Mouse (Mus musculus): Measurements from ENCODE around the gene Rbfox3. TPM values are rescaled to one million over a fixed set of nuclear protein-coding genes. Genes with fewer than 3 reads are reported as not detected.
A peak's percentile ranks its signal among the peaks of the same experiment; 100 is the strongest.

Gene Rbfox3
- total and polyA plus RNA-seq, 2 experiments from 2014 or later, result 52.6 to 76.8 TPM

GRCm38 (mm10) chr11:118874487-118875095 is 36.8 kb downstream of the Rbfox3 start:
- WGBS, result 21% methylated on average over 7 of the region's 7 CpGs

GRCm38 (mm10) chr11:118874022-118874421 is 37.4 kb downstream of the Rbfox3 start:
- Histone ChIP-seq H3K4me3 (ENCODE audit: low read length) (no peak overlapping the region), H3K4me1 (ENCODE audit: insufficient read depth, low read length) (peaks cover 16% of the 10 kb centered on the region), H3K9me3 (ENCODE audit: low read length) (no peaks in the 10 kb centered on the region), H3K36me3 (ENCODE audit: insufficient read depth, low read length) (no peaks in the 10 kb centered on the region), H3K4me2 (ENCODE audit: low read depth, low read length) (no peak overlapping the region), H3K27me3 (ENCODE audit: insufficient read depth, low read length) (no peaks in the 10 kb centered on the region), H3K9ac (replicated peaks; ENCODE audit: low read length) (no peak overlapping the region), H3K27ac (peak overlapping the region; percentile 42; the same call in 1 of the 2 replicates)
- ATAC-seq, result no peak
- no peak for DNase-seq (ENCODE audit: low spot score)
- 46% methylated on average over 11 of the region's 11 CpGs for WGBS
- no peak for TF ChIP-seq CTCF (IDR thresholded peaks at IDR 0.05; ENCODE audit: low read depth)

More at GRCm38 (mm10) chr11:118874487-118875095, 36.8 kb downstream of the Rbfox3 start:
- no peak overlapping the region for H3K9ac ChIP-seq (replicated peaks; ENCODE audit: low read length)
- no peaks in the 10 kb centered on the region for H3K27me3 ChIP-seq (ENCODE audit: insufficient read depth, low read length)
- H3K4me2 ChIP-seq (ENCODE audit: low read depth, low read length), result no peak overlapping the region
- no peak for TF ChIP-seq CTCF (IDR thresholded peaks at IDR 0.05; ENCODE audit: low read depth)
- H3K9me3 ChIP-seq (ENCODE audit: low read length), result no peaks in the 10 kb centered on the region
- peaks cover 16% of the 10 kb centered on the region for H3K4me1 ChIP-seq (ENCODE audit: insufficient read depth, low read length)
- H3K4me3 ChIP-seq (ENCODE audit: low read length), result no peak overlapping the region
- ATAC-seq (no peak; the same call in 1 of the 2 replicates), DNase-seq (ENCODE audit: low spot score) (peak; percentile 55)
- no peaks in the 10 kb centered on the region for H3K36me3 ChIP-seq (ENCODE audit: insufficient read depth, low read length)
- peak overlapping the region; percentile 42; the same call in 1 of the 2 replicates for H3K27ac ChIP-seq

GRCm38 (mm10) chr11:118871527-118871926 is 39.9 kb downstream of the Rbfox3 start:
- H3K4me1 ChIP-seq (ENCODE audit: insufficient read depth, low read length), result peaks cover 16% of the 10 kb centered on the region
- H3K27me3 ChIP-seq (ENCODE audit: insufficient read depth, low read length), result no peaks in the 10 kb centered on the region
- ATAC-seq, result no peak
- H3K4me3 ChIP-seq (ENCODE audit: low read length), result no peak overlapping the region
- no peak for DNase-seq (ENCODE audit: low spot score)
- H3K9me3 ChIP-seq (ENCODE audit: low read length), result no peaks in the 10 kb centered on the region
- H3K9ac ChIP-seq (replicated peaks; ENCODE audit: low read length), result no peak overlapping the region
- H3K27ac ChIP-seq, result no peak overlapping the region
- no peak for TF ChIP-seq CTCF (IDR thresholded peaks at IDR 0.05; ENCODE audit: low read depth)
- 67% methylated on average over 10 of the region's 10 CpGs for WGBS
- H3K4me2 ChIP-seq (ENCODE audit: low read depth, low read length), result no peak overlapping the region
- H3K36me3 ChIP-seq (ENCODE audit: insufficient read depth, low read length), result no peaks in the 10 kb centered on the region

DNA sequence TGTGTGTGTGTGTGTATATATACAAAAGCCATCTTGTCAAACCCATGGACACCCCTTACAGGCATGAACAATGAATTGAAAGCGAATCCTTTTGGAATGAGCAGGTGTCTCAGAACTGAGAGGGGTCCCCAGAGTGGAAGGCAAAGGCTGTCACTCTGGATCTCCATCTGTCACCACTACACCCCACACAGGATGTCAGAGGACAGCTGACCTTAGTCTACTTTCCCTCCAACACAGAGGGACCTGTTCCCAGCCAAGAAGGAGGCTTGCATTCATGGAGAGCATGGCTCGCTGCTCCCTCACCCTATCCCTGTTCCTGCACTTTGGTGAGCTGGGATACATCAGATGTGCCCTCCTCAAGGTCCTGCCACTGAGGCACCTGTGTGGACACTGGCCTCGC is 48.0 kb downstream of the Rbfox3 start:
- no peak overlapping the region for H3K4me2 ChIP-seq (ENCODE audit: low read depth, low read length)
- H3K4me3 ChIP-seq (ENCODE audit: low read length), result no peak overlapping the region
- 0 out of 2 replicates have a peak overlapping the region, but pooled peaks have one; percentile 7 for H3K27ac ChIP-seq
- no peaks in the 10 kb centered on the region for H3K36me3 ChIP-seq (ENCODE audit: insufficient read depth, low read length)
- no peak for TF ChIP-seq CTCF (IDR thresholded peaks at IDR 0.05; ENCODE audit: low read depth)
- no peak for ATAC-seq
- WGBS, result 74% methylated on average over 3 of the region's 3 CpGs
- H3K4me1 ChIP-seq (ENCODE audit: insufficient read depth, low read length), result no peaks in the 10 kb centered on the region
- DNase-seq (ENCODE audit: low spot score), result no peak
- no peak overlapping the region for H3K9ac ChIP-seq (replicated peaks; ENCODE audit: low read length)
- H3K9me3 ChIP-seq (ENCODE audit: low read length), result no peaks in the 10 kb centered on the region
- no peaks in the 10 kb centered on the region for H3K27me3 ChIP-seq (ENCODE audit: insufficient read depth, low read length)

DNA sequence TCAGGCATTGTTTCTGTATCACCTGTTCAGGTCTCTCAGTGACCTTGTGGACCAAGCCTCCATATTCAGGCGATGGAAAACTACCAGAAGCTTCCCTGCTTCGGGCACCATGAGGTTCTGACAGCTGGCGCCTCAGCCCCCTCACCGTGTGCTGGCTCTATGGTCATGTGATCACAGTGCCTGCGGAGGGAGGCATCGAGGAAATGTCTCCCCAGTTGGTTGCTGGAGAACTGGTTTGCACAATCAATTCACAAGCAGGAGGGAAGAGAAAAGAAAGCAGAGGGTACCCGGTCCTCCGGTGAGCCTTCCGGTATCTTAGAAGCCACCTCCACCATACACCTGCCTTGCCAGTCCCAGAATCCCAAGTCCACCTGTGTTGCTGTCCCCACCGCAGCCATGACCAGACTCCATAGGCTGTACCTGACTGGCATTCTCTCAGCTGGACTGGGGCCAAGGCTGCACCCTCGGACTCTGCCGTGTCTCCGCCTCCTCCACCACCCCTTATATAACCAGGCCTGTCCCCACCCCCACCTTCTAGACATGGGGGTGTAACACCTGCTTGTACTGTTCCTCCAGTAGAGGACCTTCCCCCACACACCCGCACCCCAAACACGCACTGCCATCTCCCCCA is 49.5 kb downstream of the Rbfox3 start:
- DNase-seq (ENCODE audit: low spot score) (no peak), ATAC-seq (no peak)
- Histone ChIP-seq H3K9ac (replicated peaks; ENCODE audit: low read length) (no peak overlapping the region), H3K4me2 (ENCODE audit: low read depth, low read length) (no peak overlapping the region), H3K4me1 (ENCODE audit: insufficient read depth, low read length) (no peaks in the 10 kb centered on the region), H3K36me3 (ENCODE audit: insufficient read depth, low read length) (no peaks in the 10 kb centered on the region), H3K27me3 (ENCODE audit: insufficient read depth, low read length) (no peaks in the 10 kb centered on the region), H3K27ac (no peak overlapping the region; the same call in 1 of the 2 replicates), H3K9me3 (ENCODE audit: low read length) (no peaks in the 10 kb centered on the region), H3K4me3 (ENCODE audit: low read length) (no peak overlapping the region)
- no peak for TF ChIP-seq CTCF (IDR thresholded peaks at IDR 0.05; ENCODE audit: low read depth)
- 74% methylated on average over 15 of the region's 15 CpGs for WGBS

GRCm38 (mm10) chr11:118861246-118861645 is 50.2 kb downstream of the Rbfox3 start:
- no peak for TF ChIP-seq CTCF (IDR thresholded peaks at IDR 0.05; ENCODE audit: low read depth)
- Histone ChIP-seq H3K4me1 (ENCODE audit: insufficient read depth, low read length) (no peaks in the 10 kb centered on the region), H3K4me3 (ENCODE audit: low read length) (no peak overlapping the region), H3K27me3 (ENCODE audit: insufficient read depth, low read length) (no peaks in the 10 kb centered on the region), H3K9me3 (ENCODE audit: low read length) (no peaks in the 10 kb centered on the region), H3K36me3 (ENCODE audit: insufficient read depth, low read length) (no peaks in the 10 kb centered on the region), H3K27ac (no peak overlapping the region; the same call in 1 of the 2 replicates), H3K9ac (replicated peaks; ENCODE audit: low read length) (no peak overlapping the region), H3K4me2 (ENCODE audit: low read depth, low read length) (no peak overlapping the region)
- 60% methylated on average over 6 of the region's 6 CpGs for WGBS
- peak; percentile 79 for DNase-seq (ENCODE audit: low spot score)
- peak; percentile 45; the same call in 1 of the 2 replicates for ATAC-seq

DNA sequence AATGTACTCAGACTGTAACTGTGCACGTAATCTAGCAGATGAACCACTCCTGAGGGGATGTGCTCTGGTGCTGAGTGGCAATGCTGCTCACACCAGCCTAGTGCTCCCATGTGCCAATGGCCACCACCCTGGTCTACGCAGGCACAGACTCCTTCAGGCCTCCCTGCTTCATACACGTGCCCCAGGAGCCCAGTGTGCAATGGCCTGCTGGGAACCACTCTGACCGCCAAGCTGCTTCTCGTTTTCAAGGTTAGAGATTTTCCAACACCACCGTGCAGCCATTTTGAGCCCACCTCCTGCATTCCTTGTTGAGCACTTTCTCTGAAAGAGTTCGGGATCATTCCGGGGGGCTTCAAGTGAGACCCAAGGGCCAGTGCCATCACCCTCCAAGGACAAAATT is 50.6 kb downstream of the Rbfox3 start:
- 77% methylated on average over 8 of the region's 8 CpGs for WGBS
- no peak for ATAC-seq

More for the DNA sequence above, 50.6 kb downstream of the Rbfox3 start:
- no peak for DNase-seq (ENCODE audit: low spot score)
- no peaks in the 10 kb centered on the region for H3K9me3 ChIP-seq (ENCODE audit: low read length)
- H3K4me2 ChIP-seq (ENCODE audit: low read depth, low read length), result no peak overlapping the region
- no peaks in the 10 kb centered on the region for H3K36me3 ChIP-seq (ENCODE audit: insufficient read depth, low read length)
- no peak overlapping the region; the same call in 1 of the 2 replicates for H3K27ac ChIP-seq
- H3K9ac ChIP-seq (replicated peaks; ENCODE audit: low read length), result no peak overlapping the region
- no peak overlapping the region for H3K4me3 ChIP-seq (ENCODE audit: low read length)
- no peak for TF ChIP-seq CTCF (IDR thresholded peaks at IDR 0.05; ENCODE audit: low read depth)
- H3K4me1 ChIP-seq (ENCODE audit: insufficient read depth, low read length), result no peaks in the 10 kb centered on the region
- no peaks in the 10 kb centered on the region for H3K27me3 ChIP-seq (ENCODE audit: insufficient read depth, low read length)

Measured in hindbrain, postnatal 0 days (tissue).